Mouse (Mus musculus) MEL-GATA-1-ER (cell line): ENCODE data around the gene Artn.
A peak's percentile ranks its signal among the peaks of the same experiment; 100 is the strongest.

Source experiments
- DNase-seq: peaks from one replicate; pipeline ENCODE4 v3.0.0-alpha.2; 2012; ENCODE audit warnings: low read depth; ENCODE audit errors: extremely low read depth

The Artn gene

DNA sequence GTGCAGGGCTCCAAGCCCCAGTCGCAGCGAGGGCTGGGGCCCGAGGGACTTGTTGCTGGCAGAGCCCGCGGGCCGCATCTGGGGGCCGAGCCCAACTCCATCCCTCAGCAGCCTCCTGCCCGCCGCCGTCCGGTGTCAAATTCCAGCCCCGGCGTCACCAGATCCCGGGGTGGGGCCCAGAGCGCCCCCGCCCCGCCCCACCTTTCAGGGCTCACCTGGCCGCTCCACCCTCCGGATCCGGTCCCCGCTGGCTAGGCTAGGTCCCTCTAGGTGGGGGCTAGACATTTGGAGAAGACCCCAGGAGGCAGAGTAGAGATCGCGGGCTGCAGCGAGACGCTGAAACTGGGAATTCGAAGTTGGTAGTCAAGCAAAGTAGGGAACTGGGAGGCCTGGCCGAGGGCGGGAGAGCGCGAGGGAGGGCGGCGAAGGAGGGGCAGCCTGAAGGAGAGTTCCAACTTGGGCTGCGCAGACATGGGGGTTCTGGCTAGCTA lies at the start of gene Artn:
Gene Artn, minus strand, starts transcription at position 373 of the 491 bp plus-strand sequence.
- DNase-seq, result no peak

DNA sequence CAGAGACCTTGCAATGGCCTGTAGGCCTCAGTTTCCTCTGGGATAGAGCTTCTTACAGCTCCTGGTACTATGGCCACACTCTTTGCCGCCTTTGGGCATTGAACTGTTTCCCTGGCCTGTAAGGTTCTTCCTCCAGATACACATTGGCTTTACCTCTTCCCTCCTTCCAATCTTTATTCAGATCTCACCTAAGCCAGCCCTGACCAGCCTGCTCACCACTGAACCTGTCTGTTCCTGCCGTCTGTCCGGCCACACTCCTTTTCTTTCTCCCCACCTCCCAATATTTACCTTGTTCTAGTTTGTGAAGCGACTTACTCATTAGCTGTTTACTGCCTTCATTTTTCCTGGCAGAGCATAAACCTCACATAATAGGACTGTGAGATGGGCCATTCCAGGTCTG lies 49.6 kb upstream of the Artn start:
- DNase-seq, result no peak

- no peak for DNase-seq
These were observed 48.7 kb upstream of the Artn start for GRCm38 (mm10) chr4:117978282-117978681.

DNA sequence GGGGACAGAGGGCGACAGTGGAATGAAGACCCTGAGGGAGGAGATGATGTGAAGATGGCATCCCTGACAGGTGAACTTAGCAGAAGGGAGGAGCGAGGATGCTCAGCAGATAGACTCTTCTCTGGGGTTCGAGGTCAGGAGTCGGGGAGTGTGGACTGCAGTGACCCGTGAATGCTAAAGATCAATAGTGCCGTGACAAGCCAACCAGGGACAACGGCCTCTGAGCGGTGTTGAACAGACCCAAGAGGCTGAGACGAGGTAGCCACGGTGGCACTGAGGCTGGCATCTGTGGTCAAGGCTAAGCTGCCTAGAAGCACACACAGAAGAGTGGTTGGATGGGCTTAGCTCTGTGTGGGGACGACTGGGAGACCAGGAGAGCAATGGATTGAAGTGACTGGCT lies 48.3 kb upstream of the Artn start:
- DNase-seq, result no peak

DNA sequence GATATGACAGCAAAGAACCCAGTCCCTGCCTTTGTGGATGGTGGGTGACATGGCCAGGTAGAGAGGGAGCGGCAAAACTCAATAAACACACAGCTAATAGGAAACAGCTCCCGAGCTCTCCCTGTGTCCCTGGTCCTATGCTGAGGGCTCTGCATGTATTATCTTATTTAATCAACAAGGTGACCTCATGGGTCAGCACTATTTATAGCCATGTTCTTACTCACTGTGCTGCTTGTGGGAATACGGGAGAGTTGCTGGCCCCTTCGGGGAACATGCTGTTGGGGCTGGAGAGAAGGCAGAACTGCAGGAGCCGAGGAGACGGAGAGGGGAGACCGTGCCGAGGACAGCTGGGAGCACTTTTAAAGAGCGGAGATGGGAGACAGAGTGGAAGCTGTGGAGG lies 47.8 kb upstream of the Artn start:
- no peak for DNase-seq

GRCm38 (mm10) chr4:117975820-117976219 lies 46.3 kb upstream of the Artn start:
- DNase-seq, result no peak

DNA sequence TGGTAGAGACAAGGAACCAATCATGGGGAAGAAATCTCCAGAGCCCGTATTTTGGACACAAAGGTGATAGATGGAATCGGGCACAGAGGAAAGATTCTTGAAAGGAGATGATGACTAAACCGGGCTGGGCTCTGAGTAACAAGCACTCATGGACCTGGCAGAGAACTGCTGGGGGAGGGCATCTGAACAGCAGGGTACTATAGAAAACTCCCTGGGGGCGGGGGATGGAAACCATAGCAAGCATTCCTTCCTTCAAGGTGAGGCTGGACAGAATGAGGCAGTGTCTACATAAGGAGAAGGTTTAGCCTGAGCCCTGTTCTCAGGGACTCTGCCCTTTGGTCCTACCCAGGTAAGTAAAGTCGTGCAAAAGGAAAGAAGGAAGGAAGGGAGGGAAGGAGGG lies 45.2 kb upstream of the Artn start:
- no peak for DNase-seq

DNA sequence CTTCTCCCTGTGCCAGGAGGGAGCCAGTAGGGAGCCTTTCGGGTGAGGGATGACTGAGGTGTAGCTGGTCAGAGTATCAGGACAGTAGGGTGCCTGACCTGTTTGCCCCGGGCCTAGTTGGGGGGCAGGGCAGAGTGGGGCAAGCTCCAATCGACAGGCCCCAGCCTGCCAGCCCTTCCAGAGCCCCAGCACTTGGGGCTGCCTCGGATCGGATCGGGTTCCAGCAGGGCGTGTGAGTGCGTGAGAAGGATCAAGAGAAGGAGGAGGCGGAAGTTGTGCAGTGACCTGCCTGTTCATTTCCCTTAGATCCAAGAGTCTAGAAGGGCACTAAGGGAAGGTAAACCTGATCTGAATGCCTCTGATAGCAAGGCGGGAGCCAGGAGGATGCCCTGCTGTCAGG lies 43.4 kb upstream of the Artn start:
- no peak for DNase-seq

DNA sequence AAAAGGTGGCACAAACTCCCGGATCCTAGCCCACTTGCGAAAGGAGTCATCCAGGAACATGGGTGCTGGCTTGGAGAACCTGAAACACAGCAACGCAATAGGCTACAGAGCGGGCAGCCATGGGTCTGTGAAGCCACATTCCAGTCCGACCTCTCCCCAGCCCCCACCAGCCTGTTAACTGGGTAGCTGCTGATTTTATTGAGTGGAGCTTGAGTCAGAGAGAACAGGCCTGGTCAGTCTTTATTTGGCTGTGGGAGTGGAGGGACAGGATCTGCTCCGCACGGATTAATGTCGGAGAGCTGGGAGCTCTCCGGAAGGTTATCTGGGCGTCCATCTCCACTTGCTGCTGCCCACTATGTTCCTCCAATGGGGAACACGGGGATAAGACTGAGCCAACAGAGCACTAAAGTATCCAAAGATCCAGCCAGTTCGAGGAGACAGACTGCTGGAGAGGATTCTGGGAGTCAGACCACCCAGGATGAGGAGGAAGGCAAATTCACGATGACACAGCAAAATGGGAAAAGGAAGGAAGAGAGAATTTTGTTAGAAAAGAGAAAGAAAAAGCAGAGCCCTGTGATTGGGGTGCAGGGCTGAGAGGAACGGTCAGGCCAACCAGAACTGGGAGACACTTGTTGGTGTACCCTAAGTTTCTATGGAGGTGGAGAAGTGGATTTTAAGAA lies 34.9 kb upstream of the Artn start:
- no peak for DNase-seq

DNA sequence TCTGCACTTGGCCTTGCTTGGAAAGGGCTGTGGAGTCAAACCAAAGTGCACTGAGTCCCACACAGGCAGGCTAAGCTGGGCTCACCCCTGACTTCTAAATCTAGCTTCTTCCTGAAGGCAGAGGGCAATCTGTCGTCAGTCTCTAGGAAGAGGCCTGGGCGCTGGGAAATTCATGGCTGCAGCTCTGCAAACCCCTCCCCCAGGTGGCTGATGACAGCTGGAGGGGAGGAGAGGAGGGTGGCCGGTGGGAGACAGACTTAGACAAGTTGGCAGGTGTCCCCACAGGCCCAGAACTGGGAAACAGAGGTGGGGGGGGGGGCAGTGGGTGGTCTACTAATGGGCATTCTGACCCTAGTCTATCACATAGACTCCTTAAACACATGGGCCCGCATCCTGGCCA lies 27.9 kb upstream of the Artn start:
- no peak for DNase-seq

GRCm38 (mm10) chr4:117947493-117947892 lies 17.9 kb upstream of the Artn start:
- peak; percentile 82 for DNase-seq

DNA sequence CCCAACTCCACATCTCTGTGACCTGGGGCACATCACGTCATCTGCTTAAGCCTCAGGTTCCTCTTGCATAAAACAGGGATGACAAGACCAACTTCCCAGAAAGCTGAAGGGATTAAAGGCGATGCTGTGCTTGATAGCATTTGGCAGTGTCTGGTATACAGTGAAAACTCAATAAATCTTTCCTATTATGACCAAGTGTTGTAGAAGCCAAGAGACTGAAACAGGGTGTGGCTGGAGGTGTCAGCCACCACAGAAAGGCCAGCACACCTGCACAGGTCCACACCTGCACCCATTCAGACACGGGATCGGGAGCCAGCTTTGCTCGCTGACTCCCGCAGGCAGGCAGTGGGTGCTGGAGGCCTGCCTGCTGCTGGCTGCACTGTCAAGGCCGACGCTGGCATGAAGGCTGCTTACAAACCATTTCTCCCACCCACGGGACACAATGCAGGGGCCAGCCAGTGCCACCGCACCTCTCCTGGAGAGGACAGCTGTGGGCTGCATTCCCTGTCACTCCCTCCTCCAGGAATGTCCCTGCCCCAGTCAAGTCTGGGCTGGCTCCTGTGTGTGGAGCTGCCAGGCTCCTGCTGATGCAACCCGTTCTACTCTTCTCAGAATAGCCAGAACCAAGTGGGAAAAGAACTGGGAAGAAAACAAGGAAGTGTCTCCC lies 17.2 kb upstream of the Artn start:
- DNase-seq, result no peak

DNA sequence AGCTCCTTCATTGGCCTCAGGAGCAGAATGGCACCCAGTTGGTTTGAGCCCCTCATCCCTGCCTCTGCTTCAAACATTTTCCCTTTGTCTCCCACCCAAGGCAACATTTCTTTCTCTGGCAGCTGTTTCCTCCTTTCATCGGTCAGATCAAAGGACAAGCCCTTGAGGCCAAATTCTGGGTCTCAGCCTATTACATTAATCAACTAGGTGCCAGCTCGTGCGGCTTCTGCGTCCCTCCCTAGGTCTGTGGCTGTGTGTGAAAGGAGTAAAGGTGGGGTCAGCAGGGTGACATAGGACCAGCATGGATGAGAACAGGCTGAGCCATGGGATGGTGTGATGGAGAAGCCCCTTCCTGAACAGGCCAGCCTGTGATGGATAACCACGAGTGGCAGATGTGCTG lies 13.8 kb upstream of the Artn start:
- DNase-seq, result no peak

DNA sequence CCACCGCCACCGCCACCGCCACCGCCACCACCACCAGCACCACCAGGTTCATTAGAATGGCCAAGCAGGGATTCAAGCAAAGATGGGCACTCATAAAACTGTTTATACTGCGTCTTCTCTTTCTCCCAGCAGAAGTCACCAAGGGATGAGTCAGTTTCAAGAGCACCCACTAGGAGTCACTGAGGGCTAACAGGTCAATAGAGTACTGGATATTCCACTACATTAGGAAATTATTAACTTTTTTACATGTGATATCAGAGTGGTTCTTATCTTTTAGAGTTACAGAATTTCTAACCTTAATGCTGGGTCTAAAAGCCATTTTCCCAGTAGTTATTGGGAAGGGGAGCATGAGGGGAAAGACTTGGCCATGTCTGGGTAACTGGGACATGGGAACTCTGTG lies 7.4 kb upstream of the Artn start:
- no peak for DNase-seq

DNA sequence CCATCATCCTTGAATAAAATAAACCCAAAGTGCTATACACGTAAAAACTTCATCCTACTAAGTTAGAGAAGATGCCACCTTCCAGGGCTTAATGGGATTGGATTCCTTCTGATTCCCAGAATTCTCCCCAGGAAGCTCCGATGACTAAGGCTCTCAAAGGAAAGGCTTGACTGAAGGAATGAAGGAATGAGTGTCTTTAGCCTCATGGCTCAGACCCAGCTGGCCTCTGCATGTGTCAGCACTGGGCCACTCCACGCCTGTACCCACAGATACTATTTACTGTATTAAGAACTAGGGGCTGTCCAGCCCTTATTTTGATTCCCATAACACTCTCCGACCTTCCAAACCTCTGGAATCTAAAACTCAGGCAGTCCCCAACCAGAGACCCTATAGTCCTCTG lies 4.5 kb upstream of the Artn start:
- no peak for DNase-seq

DNA sequence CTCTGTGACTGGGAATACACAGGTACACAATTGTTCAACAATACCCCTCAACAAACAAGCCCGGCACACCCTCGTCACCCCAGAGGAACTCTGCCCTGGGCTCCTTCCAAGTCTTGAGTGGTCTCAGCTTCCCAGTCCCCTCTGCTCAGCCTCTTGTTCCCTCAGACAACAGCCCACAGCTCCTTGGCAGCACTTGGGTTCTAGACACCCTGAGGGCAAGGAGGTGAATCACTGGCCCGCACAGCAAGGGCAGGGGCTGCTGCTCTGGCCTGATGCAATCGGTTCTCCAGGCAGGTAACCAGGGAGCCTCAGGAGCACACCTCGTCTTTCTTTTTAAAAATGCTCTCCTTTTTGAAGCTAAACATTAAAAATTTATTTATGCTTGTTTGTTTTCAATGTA lies 3.7 kb upstream of the Artn start:
- no peak for DNase-seq

DNA sequence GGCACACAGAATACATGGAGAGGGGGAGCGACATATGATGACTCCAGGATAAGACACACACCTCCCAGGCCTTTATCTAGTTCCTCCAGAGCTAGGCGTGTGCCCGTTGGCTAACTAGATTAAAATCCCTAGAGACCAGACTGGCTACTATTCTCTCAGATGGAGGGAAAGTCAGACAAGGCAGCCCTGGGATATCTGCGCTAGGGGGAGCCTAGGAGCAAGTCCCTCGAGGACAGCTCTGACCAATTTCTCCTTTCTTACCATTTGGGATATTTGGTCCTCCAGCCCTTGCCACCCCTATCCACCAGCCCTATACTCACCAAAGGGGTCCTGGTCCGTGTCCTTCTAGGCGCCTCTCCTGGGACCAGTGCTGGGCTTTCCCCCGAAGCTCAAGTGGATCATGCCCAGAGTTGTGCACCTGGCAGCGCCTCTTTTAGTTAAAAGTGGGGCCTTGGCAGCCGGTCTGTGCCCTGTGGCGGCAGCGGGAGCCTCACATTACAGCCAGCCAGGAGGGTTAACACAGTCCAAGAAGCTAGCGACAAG lies 793 bp downstream of the Artn start:
- peak; percentile 85 for DNase-seq

GRCm38 (mm10) chr4:117928234-117928633 lies 1.3 kb downstream of the Artn start:
- peak; percentile 36 for DNase-seq

GRCm38 (mm10) chr4:117926545-117927482 lies 2.7 kb downstream of the Artn start:
- DNase-seq, result no peak

GRCm38 (mm10) chr4:117924916-117925315 lies 4.6 kb downstream of the Artn start:
- DNase-seq, result no peak

- DNase-seq, result no peak
These were observed 6.1 kb downstream of the Artn start for GRCm38 (mm10) chr4:117923450-117923849.

GRCm38 (mm10) chr4:117921358-117921757 lies 8.2 kb downstream of the Artn start:
- DNase-seq, result no peak
